Mouse (Mus musculus) small intestine, adult 2 months (tissue): Measurements from ENCODE around the gene BC016579.
A peak's percentile ranks its signal among the peaks of the same experiment; 100 is the strongest.

Source experiments
- CTCF ChIP-seq: fragments of 200-500 bp; IDR thresholded peaks from 2 replicates; pipeline ENCODE4 v1.5.1; 2012; ENCODE audit warnings: low read depth, mild to moderate bottlenecking, control low read depth, inconsistent platforms, low read length, moderate library complexity, mixed read lengths; ENCODE audit not compliant: insufficient replicate concordance, insufficient read length; ENCODE audit errors: extremely low read depth
- POLR2A ChIP-seq: fragments of 200-500 bp; IDR thresholded peaks from 2 replicates; pipeline ENCODE4 v1.6.1; 2012; ENCODE audit warnings: low read depth, mild to moderate bottlenecking, control low read depth, inconsistent platforms, low read length, moderate library complexity

- peak; percentile 41; the same call in 1 of the 2 replicates for TF ChIP-seq CTCF
- TF ChIP-seq POLR2A: no peak
These were observed 23.4 kb downstream of the BC016579 start for GRCm38 (mm10) chr16:45630347-45630960.
